Mouse (Mus musculus): Measurements from ENCODE around the gene Tgfbr3. TPM values are rescaled to one million over a fixed set of nuclear protein-coding genes. Genes with fewer than 3 reads are reported as not detected.

Gene Tgfbr3
- polyA plus RNA-seq, 1 experiment from 2014 or later: 4.4 TPM

GRCm38 (mm10) chr5:107119896-107120295, 169.5 kb downstream of the Tgfbr3 start:
- Histone ChIP-seq H3K27me3 (ENCODE audit: insufficient read depth, low read length) (no peaks in the 10 kb centered on the region), H3K4me3 (ENCODE audit: low read depth, low read length) (no peak overlapping the region), H3K9me3 (ENCODE audit: low read length) (no peaks in the 10 kb centered on the region), H3K4me1 (ENCODE audit: insufficient read depth) (peaks cover 21% of the 10 kb centered on the region), H3K27ac (ENCODE audit: low read depth) (no peak overlapping the region), H3K9ac (replicated peaks) (no peak overlapping the region), H3K4me2 (ENCODE audit: low read depth, low read length) (no peak overlapping the region), H3K36me3 (replicated peaks; ENCODE audit: insufficient read depth, low read length) (no peaks in the 10 kb centered on the region)
- ATAC-seq (no peak), DNase-seq (no peak)
- TF ChIP-seq EP300 (IDR thresholded peaks at IDR 0.05; ENCODE audit: low read depth) (no peak), CTCF (IDR thresholded peaks at IDR 0.05; ENCODE audit: low read depth) (no peak)
- 77% methylated on average over 6 of the region's 6 CpGs for WGBS (ENCODE audit: insufficient replicate concordance)

- WGBS (ENCODE audit: insufficient replicate concordance): 77% methylated on average over 3 of the region's 3 CpGs
Observed at GRCm38 (mm10) chr5:107116821-107117220, 172.6 kb downstream of the Tgfbr3 start.

GRCm38 (mm10) chr5:107112656-107113275, 176.7 kb downstream of the Tgfbr3 start:
- Histone ChIP-seq H3K4me2 (ENCODE audit: low read depth, low read length) (no peak overlapping the region), H3K27me3 (ENCODE audit: insufficient read depth, low read length) (no peaks in the 10 kb centered on the region), H3K9me3 (ENCODE audit: low read length) (no peaks in the 10 kb centered on the region), H3K4me1 (ENCODE audit: insufficient read depth) (peaks cover 3% of the 10 kb centered on the region; the same call in 1 of the 2 replicates), H3K36me3 (replicated peaks; ENCODE audit: insufficient read depth, low read length) (no peaks in the 10 kb centered on the region), H3K9ac (replicated peaks) (no peak overlapping the region), H3K27ac (ENCODE audit: low read depth) (peak overlapping the region; percentile 34; the same call in 1 of the 2 replicates), H3K4me3 (ENCODE audit: low read depth, low read length) (no peak overlapping the region)
- no peak for TF ChIP-seq EP300 (IDR thresholded peaks at IDR 0.05; ENCODE audit: low read depth)
- no peak for TF ChIP-seq CTCF (IDR thresholded peaks at IDR 0.05; ENCODE audit: low read depth)
- 81% methylated on average over 7 of the region's 7 CpGs for WGBS (ENCODE audit: insufficient replicate concordance)
- DNase-seq: no peak
- ATAC-seq: no peak

More at GRCm38 (mm10) chr5:107116821-107117220, 172.6 kb downstream of the Tgfbr3 start:
- no peaks in the 10 kb centered on the region for H3K36me3 ChIP-seq (replicated peaks; ENCODE audit: insufficient read depth, low read length)
- H3K27me3 ChIP-seq (ENCODE audit: insufficient read depth, low read length): no peaks in the 10 kb centered on the region
- H3K27ac ChIP-seq (ENCODE audit: low read depth): no peak overlapping the region
- ATAC-seq (no peak), DNase-seq (no peak)
- no peaks in the 10 kb centered on the region for H3K9me3 ChIP-seq (ENCODE audit: low read length)
- peaks cover 16% of the 10 kb centered on the region for H3K4me1 ChIP-seq (ENCODE audit: insufficient read depth)
- TF ChIP-seq CTCF (IDR thresholded peaks at IDR 0.05; ENCODE audit: low read depth): no peak
- no peak for TF ChIP-seq EP300 (IDR thresholded peaks at IDR 0.05; ENCODE audit: low read depth)
- H3K4me3 ChIP-seq (ENCODE audit: low read depth, low read length): no peak overlapping the region
- H3K9ac ChIP-seq (replicated peaks): no peak overlapping the region
- no peak overlapping the region for H3K4me2 ChIP-seq (ENCODE audit: low read depth, low read length)

GRCm38 (mm10) chr5:107111802-107112201, 177.6 kb downstream of the Tgfbr3 start:
- Histone ChIP-seq H3K9ac (replicated peaks) (no peak overlapping the region), H3K27me3 (ENCODE audit: insufficient read depth, low read length) (no peaks in the 10 kb centered on the region), H3K4me3 (ENCODE audit: low read depth, low read length) (no peak overlapping the region), H3K4me2 (ENCODE audit: low read depth, low read length) (no peak overlapping the region), H3K27ac (ENCODE audit: low read depth) (peak overlapping the region; percentile 66; the same call in 1 of the 2 replicates), H3K36me3 (replicated peaks; ENCODE audit: insufficient read depth, low read length) (no peaks in the 10 kb centered on the region), H3K4me1 (ENCODE audit: insufficient read depth) (peaks cover 3% of the 10 kb centered on the region; the same call in 1 of the 2 replicates), H3K9me3 (ENCODE audit: low read length) (no peaks in the 10 kb centered on the region)
- ATAC-seq: peak; percentile 60
- WGBS (ENCODE audit: insufficient replicate concordance): 44% methylated on average over 3 of the region's 3 CpGs
- DNase-seq: no peak
- TF ChIP-seq CTCF (IDR thresholded peaks at IDR 0.05; ENCODE audit: low read depth) (no peak), EP300 (IDR thresholded peaks at IDR 0.05; ENCODE audit: low read depth) (peak; percentile 48; the same call in 1 of the 2 replicates)

DNA sequence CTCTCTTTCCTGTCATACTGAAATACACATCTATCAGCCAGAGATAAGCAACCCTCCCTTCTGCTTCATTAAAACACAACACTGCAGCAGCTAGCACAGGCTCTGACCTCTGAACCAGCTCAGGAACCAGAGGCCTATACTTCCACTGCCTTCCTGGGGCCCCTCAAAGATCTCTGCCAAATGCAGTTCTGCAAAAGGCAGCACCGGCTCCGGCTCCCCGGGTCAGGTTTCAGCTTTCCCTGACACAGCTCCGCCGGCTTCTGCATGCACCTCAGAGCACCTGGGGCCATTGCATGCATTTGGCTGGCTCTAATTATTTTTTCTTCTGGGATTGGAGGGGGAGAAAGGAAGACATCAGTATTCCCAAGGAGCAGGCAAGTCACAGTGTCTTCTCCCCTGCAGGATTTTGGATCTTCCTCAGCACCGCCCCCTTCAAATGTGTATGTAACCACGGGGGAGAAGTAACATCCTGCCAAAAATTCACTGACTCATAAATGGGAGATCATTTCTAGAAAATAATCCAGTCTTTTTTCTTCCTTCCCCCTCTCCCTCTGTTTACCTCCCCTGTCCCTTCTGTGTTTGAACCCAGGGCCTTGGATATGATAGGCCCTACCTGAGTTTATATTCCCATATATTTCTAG, 178.4 kb downstream of the Tgfbr3 start:
- peak overlapping the region; percentile 66 for H3K27ac ChIP-seq (ENCODE audit: low read depth)
- H3K36me3 ChIP-seq (replicated peaks; ENCODE audit: insufficient read depth, low read length): no peaks in the 10 kb centered on the region
- DNase-seq: peak; percentile 27

GRCm38 (mm10) chr5:107110089-107110879, 179.1 kb downstream of the Tgfbr3 start:
- Histone ChIP-seq H3K36me3 (replicated peaks; ENCODE audit: insufficient read depth, low read length) (no peaks in the 10 kb centered on the region), H3K9me3 (ENCODE audit: low read length) (no peaks in the 10 kb centered on the region), H3K27me3 (ENCODE audit: insufficient read depth, low read length) (no peaks in the 10 kb centered on the region), H3K9ac (replicated peaks) (no peak overlapping the region), H3K4me3 (ENCODE audit: low read depth, low read length) (no peak overlapping the region), H3K27ac (ENCODE audit: low read depth) (peak overlapping the region; percentile 66), H3K4me2 (ENCODE audit: low read depth, low read length) (no peak overlapping the region), H3K4me1 (ENCODE audit: insufficient read depth) (peaks cover 3% of the 10 kb centered on the region; the same call in 1 of the 2 replicates)
- no peak for TF ChIP-seq CTCF (IDR thresholded peaks at IDR 0.05; ENCODE audit: low read depth)
- no peak for TF ChIP-seq EP300 (IDR thresholded peaks at IDR 0.05; ENCODE audit: low read depth)
- 69% methylated on average over 13 of the region's 13 CpGs for WGBS (ENCODE audit: insufficient replicate concordance)
- ATAC-seq (no peak), DNase-seq (no peak)

More for the DNA sequence above, 178.4 kb downstream of the Tgfbr3 start:
- H3K27me3 ChIP-seq (ENCODE audit: insufficient read depth, low read length): no peaks in the 10 kb centered on the region
- no peak for TF ChIP-seq CTCF (IDR thresholded peaks at IDR 0.05; ENCODE audit: low read depth)
- TF ChIP-seq EP300 (IDR thresholded peaks at IDR 0.05; ENCODE audit: low read depth): peak; percentile 44; the same call in 1 of the 2 replicates
- H3K4me1 ChIP-seq (ENCODE audit: insufficient read depth): peaks cover 3% of the 10 kb centered on the region; the same call in 1 of the 2 replicates
- WGBS (ENCODE audit: insufficient replicate concordance): 41% methylated on average over 7 of the region's 7 CpGs
- H3K9me3 ChIP-seq (ENCODE audit: low read length): no peaks in the 10 kb centered on the region
- ATAC-seq: peak; percentile 54; the same call in 1 of the 2 replicates
- no peak overlapping the region for H3K4me2 ChIP-seq (ENCODE audit: low read depth, low read length)
- no peak overlapping the region for H3K9ac ChIP-seq (replicated peaks)
- no peak overlapping the region for H3K4me3 ChIP-seq (ENCODE audit: low read depth, low read length)
